Mouse (Mus musculus) lung, embryonic 16.5 days (tissue): ENCODE measurements at regions not wholly inside any gene's neighbourhood (a gene's known extent, or its start where the extent isn't known, plus 50 kb on each side); places are given as distances from the start of the nearest gene placed in this dataset.

Experiments used
- ATAC-seq: fragments of 200-750 bp; cut with Nextera tagmentation; 2 replicates; pipeline ENCODE4 v1.8.0; 2017; ENCODE audit warnings: low read depth, mild to moderate bottlenecking, moderate library complexity
- H3K27ac ChIP-seq: fragments of 300-500 bp; sonication (generic); 2 replicates; pipeline ENCODE4 v1.5.1; 2014; ENCODE audit warnings: mild to moderate bottlenecking, control low read depth, low read length
- H3K27me3 ChIP-seq: fragments of 300-500 bp; sonication (generic); 2 replicates; pipeline ENCODE4 v1.6.1; 2014; ENCODE audit warnings: low read depth, low read length, mixed read lengths; ENCODE audit not compliant: control insufficient read depth, insufficient read depth
- H3K36me3 ChIP-seq: fragments of 300-500 bp; sonication (generic); 2 replicates; pipeline ENCODE4 v1.6.1; 2014; ENCODE audit warnings: low read length; ENCODE audit not compliant: control insufficient read depth, insufficient read depth
- H3K4me1 ChIP-seq: fragments of 300-500 bp; sonication (generic); replicated peaks from 2 replicates; pipeline ENCODE4 v1.6.1; 2014; ENCODE audit warnings: low read length, mixed read lengths; ENCODE audit not compliant: control insufficient read depth, insufficient read depth
- H3K4me2 ChIP-seq: fragments of 300-500 bp; sonication (generic); 2 replicates; pipeline ENCODE4 v1.6.1; 2014; ENCODE audit warnings: low read depth, low read length, control low read depth
- H3K4me3 ChIP-seq: fragments of 300-500 bp; sonication (generic); 2 replicates; pipeline ENCODE4 v1.5.1; 2014; ENCODE audit warnings: mild to moderate bottlenecking, low read length, control low read depth
- H3K9ac ChIP-seq: fragments of 300-500 bp; sonication (generic); 2 replicates; pipeline ENCODE4 v1.6.1; 2014; ENCODE audit warnings: low read length, control low read depth
- H3K9me3 ChIP-seq: fragments of 300-500 bp; sonication (generic); 2 replicates; pipeline ENCODE4 v1.6.1; 2016; ENCODE audit warnings: low read length; ENCODE audit not compliant: control insufficient read depth
- WGBS: fragments of 180-500 bp; shearing (Covaris S2); extraction: QIAGEN DNeasy Blood & Tissue Kit; methylation state at CpG from one replicate; pipeline ENCODE4 v1.1.7; 2014; 5-methylcytosine and 5-hydroxymethylcytosine counted together

GRCm38 (mm10) chr3:133987681-133988080 lies 248.6 kb upstream of the Cxxc4 start:
- H3K4me3 ChIP-seq, result no peak overlapping the region
- H3K36me3 ChIP-seq, result no peaks in the 10 kb centered on the region
- H3K27me3 ChIP-seq, result no peaks in the 10 kb centered on the region
- H3K4me2 ChIP-seq, result no peak overlapping the region
- no peak for ATAC-seq
- no peak overlapping the region for H3K27ac ChIP-seq
- H3K4me1 ChIP-seq, result no peaks in the 10 kb centered on the region
- WGBS, result 79% methylated on average over 2 of the region's 2 CpGs
- H3K9ac ChIP-seq, result no peak overlapping the region
- H3K9me3 ChIP-seq, result no peaks in the 10 kb centered on the region

GRCm38 (mm10) chr3:133993971-133994370 lies 242.3 kb upstream of the Cxxc4 start:
- no peak overlapping the region for H3K4me3 ChIP-seq
- H3K27ac ChIP-seq, result no peak overlapping the region
- no peaks in the 10 kb centered on the region for H3K9me3 ChIP-seq
- H3K4me2 ChIP-seq, result no peak overlapping the region
- no peaks in the 10 kb centered on the region for H3K36me3 ChIP-seq
- H3K9ac ChIP-seq, result no peak overlapping the region
- no peaks in the 10 kb centered on the region; the same call in 1 of the 2 replicates for H3K4me1 ChIP-seq
- WGBS, result 49% methylated on average over 2 of the region's 2 CpGs
- no peaks in the 10 kb centered on the region for H3K27me3 ChIP-seq
- no peak for ATAC-seq

GRCm38 (mm10) chr3:133999965-134000364 lies 236.3 kb upstream of the Cxxc4 start:
- no peak for ATAC-seq
- no peaks in the 10 kb centered on the region for H3K4me1 ChIP-seq
- WGBS, result 83% methylated on average over 8 of the region's 8 CpGs
- no peak overlapping the region for H3K4me2 ChIP-seq
- H3K9ac ChIP-seq, result no peak overlapping the region
- no peaks in the 10 kb centered on the region for H3K27me3 ChIP-seq
- H3K36me3 ChIP-seq, result no peaks in the 10 kb centered on the region
- H3K4me3 ChIP-seq, result no peak overlapping the region
- no peak overlapping the region for H3K27ac ChIP-seq
- no peaks in the 10 kb centered on the region for H3K9me3 ChIP-seq

- Histone ChIP-seq H3K9ac (no peak overlapping the region), H3K36me3 (no peaks in the 10 kb centered on the region), H3K4me3 (no peak overlapping the region), H3K27ac (no peak overlapping the region), H3K4me1 (no peaks in the 10 kb centered on the region), H3K27me3 (no peaks in the 10 kb centered on the region), H3K4me2 (no peak overlapping the region), H3K9me3 (no peaks in the 10 kb centered on the region)
- ATAC-seq, result no peak
- WGBS, result 79% methylated on average over 1 of the region's 1 CpGs
Measured at GRCm38 (mm10) chr3:134000595-134000994, 235.7 kb upstream of the Cxxc4 start.

GRCm38 (mm10) chr3:134014805-134015204 lies 221.5 kb upstream of the Cxxc4 start:
- no peak overlapping the region for H3K27ac ChIP-seq
- 48% methylated on average over 2 of the region's 2 CpGs for WGBS
- no peaks in the 10 kb centered on the region for H3K9me3 ChIP-seq
- H3K36me3 ChIP-seq, result no peaks in the 10 kb centered on the region
- H3K4me2 ChIP-seq, result no peak overlapping the region
- no peak overlapping the region for H3K9ac ChIP-seq
- H3K4me1 ChIP-seq, result no peaks in the 10 kb centered on the region
- no peak overlapping the region for H3K4me3 ChIP-seq
- ATAC-seq, result no peak
- no peaks in the 10 kb centered on the region for H3K27me3 ChIP-seq

- Histone ChIP-seq H3K9me3 (no peaks in the 10 kb centered on the region), H3K27ac (no peak overlapping the region), H3K27me3 (no peaks in the 10 kb centered on the region), H3K4me2 (no peak overlapping the region), H3K4me3 (no peak overlapping the region), H3K9ac (no peak overlapping the region), H3K4me1 (no peaks in the 10 kb centered on the region), H3K36me3 (no peaks in the 10 kb centered on the region)
- ATAC-seq, result no peak
- WGBS, result 76% methylated on average over 3 of the region's 3 CpGs
Measured at GRCm38 (mm10) chr3:134015412-134015811, 220.9 kb upstream of the Cxxc4 start.

- H3K4me1 ChIP-seq, result no peaks in the 10 kb centered on the region
- no peaks in the 10 kb centered on the region for H3K36me3 ChIP-seq
- 66% methylated on average over 5 of the region's 5 CpGs for WGBS
- H3K4me2 ChIP-seq, result no peak overlapping the region
- no peak overlapping the region for H3K27ac ChIP-seq
- H3K27me3 ChIP-seq, result no peaks in the 10 kb centered on the region
- no peaks in the 10 kb centered on the region for H3K9me3 ChIP-seq
- no peak overlapping the region for H3K9ac ChIP-seq
- no peak for ATAC-seq
- no peak overlapping the region for H3K4me3 ChIP-seq
Measured at GRCm38 (mm10) chr3:134033862-134034261, 202.4 kb upstream of the Cxxc4 start.

GRCm38 (mm10) chr3:134036310-134036934 lies 199.9 kb upstream of the Cxxc4 start:
- Histone ChIP-seq H3K4me1 (no peaks in the 10 kb centered on the region), H3K27ac (no peak overlapping the region), H3K4me2 (no peak overlapping the region), H3K9ac (no peak overlapping the region), H3K4me3 (no peak overlapping the region), H3K9me3 (no peaks in the 10 kb centered on the region), H3K36me3 (no peaks in the 10 kb centered on the region), H3K27me3 (no peaks in the 10 kb centered on the region)
- 73% methylated on average over 6 of the region's 6 CpGs for WGBS
- no peak for ATAC-seq

- Histone ChIP-seq H3K4me2 (no peak overlapping the region), H3K4me3 (no peak overlapping the region), H3K27ac (no peak overlapping the region), H3K4me1 (no peaks in the 10 kb centered on the region), H3K9me3 (no peaks in the 10 kb centered on the region), H3K36me3 (no peaks in the 10 kb centered on the region), H3K27me3 (no peaks in the 10 kb centered on the region), H3K9ac (no peak overlapping the region)
- no peak for ATAC-seq
Measured at GRCm38 (mm10) chr3:134050649-134051048, 185.6 kb upstream of the Cxxc4 start.

- H3K27me3 ChIP-seq, result no peaks in the 10 kb centered on the region
- no peak overlapping the region for H3K27ac ChIP-seq
- no peak overlapping the region for H3K4me2 ChIP-seq
- no peak overlapping the region for H3K4me3 ChIP-seq
- no peak for ATAC-seq
- H3K9me3 ChIP-seq, result no peaks in the 10 kb centered on the region
- 52% methylated on average over 1 of the region's 1 CpGs for WGBS
- H3K36me3 ChIP-seq, result no peaks in the 10 kb centered on the region
- no peaks in the 10 kb centered on the region for H3K4me1 ChIP-seq
- no peak overlapping the region for H3K9ac ChIP-seq
Measured at GRCm38 (mm10) chr3:134082461-134082860, 153.8 kb upstream of the Cxxc4 start.
